Mouse (Mus musculus): ENCODE data around the gene Ehhadh.
"Not testable (repeated sequence)": the region's sequence is repeated elsewhere in the genome, so short reads cannot be mapped to it uniquely, and the experiment has no call there.

Ehhadh gene

GRCm38 (mm10) chr16:21787516-21788353 lies at the start of gene Ehhadh:
Gene Ehhadh, minus strand, starts transcription at chr16:21787807.
- DNase-seq (ENCODE audit: low spot score) = peak; percentile 72

- DNase-seq (ENCODE audit: low spot score) = peak; percentile 28
Measured at GRCm38 (mm10) chr16:21836311-21837072, 48.9 kb upstream of the Ehhadh start.

DNA sequence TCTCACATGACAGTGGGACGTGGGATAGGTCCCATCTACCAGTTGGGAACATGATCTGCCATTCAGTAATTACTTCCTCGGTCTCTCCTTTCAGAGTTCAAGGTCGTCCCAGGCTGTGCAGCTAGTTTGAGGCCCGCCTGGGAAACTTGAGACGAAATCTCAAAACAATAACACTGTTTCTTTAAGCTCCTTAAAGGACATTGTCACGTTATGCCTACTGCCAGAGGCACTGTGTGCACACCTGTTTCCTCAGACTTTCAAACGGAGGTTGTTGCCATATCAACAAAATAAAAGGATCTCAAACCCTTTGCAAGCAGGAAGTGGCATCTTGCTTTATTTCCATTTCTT lies 48.0 kb upstream of the Ehhadh start:
- no peak for DNase-seq (ENCODE audit: low spot score)

DNA sequence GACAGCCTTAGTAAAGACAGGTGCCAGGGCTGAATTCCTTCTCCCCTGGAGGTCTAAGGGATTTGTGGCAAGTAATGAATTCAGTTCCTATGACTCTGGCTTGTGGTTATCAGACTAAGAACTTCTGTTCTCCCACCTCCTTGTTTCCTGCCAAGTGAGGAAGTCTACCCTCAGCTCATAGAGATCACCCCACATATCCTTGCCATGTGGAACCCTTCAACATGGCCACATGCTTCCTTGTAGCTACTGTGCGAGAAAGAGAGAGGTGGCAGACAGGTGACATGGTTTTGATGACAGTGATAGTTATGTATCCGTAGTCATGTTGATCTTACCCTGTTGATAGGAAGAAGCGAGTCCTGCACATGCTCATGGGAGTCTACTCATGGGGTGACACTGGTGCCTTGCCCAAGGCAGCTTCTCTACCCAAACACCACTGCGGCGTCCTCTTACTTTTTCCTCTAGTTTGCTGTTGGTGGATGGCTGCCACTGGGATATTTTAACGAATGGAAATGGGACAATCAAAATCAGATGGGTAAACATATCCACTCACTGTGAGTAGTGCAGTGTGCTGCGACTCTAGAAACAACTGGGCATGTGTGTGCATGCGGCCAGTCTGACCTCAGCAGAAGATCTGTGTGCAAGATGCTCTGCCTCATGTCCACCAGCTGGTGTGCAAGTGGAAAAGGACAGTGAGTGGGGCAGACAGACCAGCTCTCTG lies 47.4 kb upstream of the Ehhadh start:
- DNase-seq (ENCODE audit: low spot score) = no peak

DNA sequence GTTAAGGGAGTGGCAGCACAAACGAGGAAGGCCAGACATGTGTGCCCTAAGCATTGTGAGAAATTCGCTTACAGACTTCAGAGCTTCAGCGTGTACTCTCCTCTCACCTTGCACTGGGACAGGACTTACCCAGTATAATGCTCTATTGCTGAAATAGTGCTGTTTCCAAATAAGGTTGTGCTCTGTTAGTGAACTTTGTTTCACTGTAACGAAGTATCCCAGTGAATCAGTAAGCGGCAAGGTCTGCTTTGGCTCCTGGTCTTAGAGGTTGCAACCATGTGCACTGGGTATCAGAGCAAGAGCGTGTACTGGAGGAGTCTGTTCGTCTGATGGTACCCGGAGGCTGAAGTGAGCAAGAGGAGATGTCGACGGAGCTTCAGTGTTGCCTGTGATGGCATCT lies 46.4 kb upstream of the Ehhadh start:
- no peak for DNase-seq (ENCODE audit: low spot score)

DNA sequence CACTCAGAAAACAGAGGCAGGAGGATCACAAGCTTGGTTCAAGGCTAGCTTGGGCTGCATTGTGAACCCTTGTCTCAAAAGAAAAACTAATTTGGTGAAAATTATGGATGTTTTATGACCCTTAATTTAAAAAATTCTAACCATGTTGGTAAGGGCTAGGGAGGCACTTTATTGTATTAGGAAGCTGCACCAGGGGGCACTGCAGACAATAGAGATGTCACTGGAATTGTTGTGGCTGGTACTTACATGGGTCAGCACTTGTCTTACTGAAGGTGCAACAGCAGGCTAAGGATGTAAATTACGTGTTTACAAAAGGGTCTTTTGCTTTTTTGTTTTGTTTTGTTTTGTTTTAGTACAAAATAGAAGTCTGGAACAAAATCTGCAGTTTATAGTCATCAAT lies 45.9 kb upstream of the Ehhadh start:
- no peak for DNase-seq (ENCODE audit: low spot score)

DNA sequence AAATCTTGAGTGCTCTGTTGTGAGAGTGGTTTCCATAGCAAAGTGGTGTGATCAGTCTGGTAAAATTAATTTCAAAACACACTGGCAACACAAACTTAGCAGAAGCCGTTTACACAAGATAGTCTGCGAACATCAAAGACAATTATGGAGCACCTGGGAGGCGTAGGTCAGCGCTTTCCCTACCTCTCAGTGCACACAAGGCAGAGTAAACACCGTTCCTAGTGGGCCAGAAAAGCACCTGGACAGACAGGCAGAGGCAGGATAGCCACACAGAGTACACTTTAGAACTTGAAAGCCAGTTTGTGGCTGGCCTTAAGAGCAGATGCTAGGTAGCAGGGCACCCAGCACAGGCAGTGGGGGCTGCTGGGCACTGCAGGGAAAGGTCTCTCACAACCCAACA lies 44.2 kb upstream of the Ehhadh start:
- no peak for DNase-seq (ENCODE audit: low spot score)

- DNase-seq (ENCODE audit: low spot score) = no peak
Measured at GRCm38 (mm10) chr16:21830784-21831183, 43.2 kb upstream of the Ehhadh start.

- no peak for DNase-seq (ENCODE audit: low spot score)
Measured at GRCm38 (mm10) chr16:21829711-21830110, 42.1 kb upstream of the Ehhadh start.

- no peak for DNase-seq (ENCODE audit: low spot score)
Measured at GRCm38 (mm10) chr16:21827581-21827980, 40.0 kb upstream of the Ehhadh start.

DNA sequence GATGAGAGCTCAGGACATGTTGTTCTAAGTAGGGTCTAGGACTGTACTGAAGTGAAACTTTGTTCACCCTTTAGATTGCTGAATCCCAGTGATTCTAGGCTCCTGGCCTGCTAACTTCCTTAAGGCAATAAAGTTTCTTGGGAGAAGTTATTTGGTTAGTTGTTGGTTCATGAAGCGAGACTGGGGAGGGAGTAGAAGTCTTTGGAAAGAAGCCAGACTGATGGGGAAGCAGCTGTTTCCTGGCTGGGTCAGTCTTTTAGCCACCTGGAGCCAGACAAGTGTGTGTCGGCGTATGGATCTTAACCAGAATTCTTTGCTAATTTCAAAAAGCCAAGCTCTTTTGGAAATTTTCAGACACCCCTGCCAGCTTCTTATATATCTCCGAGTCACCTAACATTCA lies 39.5 kb upstream of the Ehhadh start:
- no peak for DNase-seq (ENCODE audit: low spot score)

- no peak for DNase-seq (ENCODE audit: low spot score)
Measured at GRCm38 (mm10) chr16:21825612-21826031, 38.0 kb upstream of the Ehhadh start.

DNA sequence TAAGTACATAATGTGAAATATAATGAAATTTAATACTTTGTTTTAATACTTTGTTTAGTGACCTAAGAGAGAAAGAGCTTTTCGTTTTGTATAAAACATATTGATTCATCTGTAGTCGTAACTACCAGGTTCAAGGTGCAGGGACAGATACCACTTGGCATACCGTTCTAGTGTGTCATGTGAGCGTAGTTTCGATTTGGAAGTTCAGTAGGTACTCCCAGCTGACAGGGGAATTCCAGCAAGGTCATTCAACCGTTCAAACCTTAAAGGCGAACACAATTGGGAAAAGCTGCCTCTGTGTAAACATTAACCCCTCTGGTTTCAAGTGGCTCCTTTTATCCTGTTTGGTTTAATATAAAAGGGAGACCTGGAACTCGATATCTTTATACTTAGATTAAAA lies 31.0 kb upstream of the Ehhadh start:
- DNase-seq (ENCODE audit: low spot score) = no peak

GRCm38 (mm10) chr16:21818132-21818531 lies 30.5 kb upstream of the Ehhadh start:
- peak; percentile 38 for DNase-seq (ENCODE audit: low spot score)

DNA sequence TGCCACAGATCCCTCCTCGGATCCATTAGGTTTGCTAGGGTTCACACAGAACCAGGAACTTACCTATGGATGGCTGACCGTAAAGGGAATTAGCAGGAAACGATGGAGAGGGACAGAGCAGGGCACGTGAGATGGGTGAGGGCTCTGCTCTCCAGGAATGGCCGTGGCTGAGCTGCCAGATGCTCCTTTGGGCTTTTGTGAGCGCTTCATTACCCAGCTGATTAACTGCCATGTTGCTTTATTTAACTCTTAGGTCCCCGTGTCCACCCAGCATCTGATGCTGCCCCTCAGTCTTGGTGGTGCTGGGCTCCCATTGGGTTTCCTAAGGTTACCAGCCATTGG lies 28.0 kb upstream of the Ehhadh start:
- no peak for DNase-seq (ENCODE audit: low spot score)

- peak; percentile 62 for DNase-seq (ENCODE audit: low spot score)
Measured at GRCm38 (mm10) chr16:21814861-21815668, 27.5 kb upstream of the Ehhadh start.

- no peak for DNase-seq (ENCODE audit: low spot score)
Measured at GRCm38 (mm10) chr16:21813164-21813834, 25.7 kb upstream of the Ehhadh start.

DNA sequence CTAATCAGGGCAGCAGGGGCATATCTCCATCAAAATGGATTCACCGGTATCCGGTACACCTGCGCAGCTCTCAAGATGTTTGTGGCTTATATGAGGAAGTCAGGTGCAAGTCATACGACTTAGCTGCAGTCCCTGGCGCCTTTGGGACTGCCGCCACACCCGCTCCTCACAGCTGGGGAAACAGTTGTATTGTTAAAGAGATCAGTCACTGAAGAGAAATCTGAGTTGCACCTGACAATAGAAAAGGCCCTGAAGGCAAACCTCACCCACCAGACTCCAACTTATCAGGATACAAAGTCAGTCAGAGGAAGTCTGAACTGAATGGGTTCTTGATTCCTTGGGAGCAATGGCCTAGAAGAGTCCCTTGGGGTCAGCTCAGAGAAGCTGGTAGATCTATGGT lies 20.2 kb upstream of the Ehhadh start:
- not testable (repeated sequence) for DNase-seq (ENCODE audit: low spot score)

DNA sequence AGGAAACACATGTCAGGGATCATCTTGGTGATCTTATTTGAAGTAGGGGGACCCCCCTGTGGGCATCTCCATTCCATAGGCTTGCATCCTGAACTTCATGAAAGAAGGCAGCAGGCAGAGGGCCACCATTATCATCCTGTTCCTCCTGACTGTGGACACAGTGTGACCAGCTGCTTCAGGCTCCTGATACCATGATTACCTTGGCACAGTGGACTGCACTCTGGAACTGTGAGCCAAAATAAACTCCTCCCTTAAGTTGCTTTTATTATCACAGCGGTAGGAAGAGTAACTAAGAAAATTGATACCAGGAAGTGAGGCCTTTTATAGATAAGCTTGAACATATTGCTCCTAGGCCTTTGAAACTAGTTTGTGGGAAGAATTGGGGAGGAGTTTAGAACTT lies 19.3 kb upstream of the Ehhadh start:
- no peak for DNase-seq (ENCODE audit: low spot score)

- no peak for DNase-seq (ENCODE audit: low spot score)
Measured at GRCm38 (mm10) chr16:21804258-21804657, 16.7 kb upstream of the Ehhadh start.

DNA sequence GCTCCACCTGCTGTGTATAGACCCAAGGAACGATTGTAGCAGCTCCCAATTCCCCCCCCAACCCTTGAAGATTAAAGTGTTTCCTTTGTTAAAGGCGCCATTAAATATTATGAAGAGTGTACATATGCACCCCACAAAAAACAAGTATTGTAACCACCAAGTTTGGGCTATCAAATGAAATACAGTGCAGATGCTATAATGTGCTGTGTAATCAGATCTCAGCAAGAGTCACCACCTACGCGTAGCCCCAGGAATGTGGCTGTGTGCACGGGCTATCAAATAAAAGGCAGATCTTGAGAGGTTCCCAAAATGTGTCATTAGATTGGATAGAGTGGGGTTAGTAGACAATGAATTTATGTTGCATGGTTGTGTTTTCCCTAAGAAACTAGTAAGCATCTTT lies 7.5 kb upstream of the Ehhadh start:
- no peak for DNase-seq (ENCODE audit: low spot score)

DNA sequence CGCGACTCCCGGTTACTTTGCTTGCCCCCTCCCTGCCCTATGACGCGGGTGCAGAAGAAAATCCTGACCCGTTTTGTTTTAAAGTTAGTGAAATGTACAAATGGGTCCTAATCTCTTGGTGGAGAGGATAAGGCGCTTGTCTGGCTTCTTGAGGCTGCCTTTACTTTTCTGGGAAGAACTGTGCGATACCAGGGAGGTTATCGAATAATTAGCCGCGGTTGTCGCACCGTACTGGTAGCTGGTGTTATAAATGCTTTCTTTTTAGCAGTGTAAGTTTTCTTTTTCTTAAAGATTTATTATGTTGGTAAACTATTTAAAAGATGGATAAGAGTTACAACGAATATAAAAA lies 7.1 kb upstream of the Ehhadh start:
- no peak for DNase-seq (ENCODE audit: low spot score)

Measured in embryo, embryonic 10 days (tissue).